Mouse (Mus musculus): Measurements from ENCODE around the gene Mcm6.

- TF ChIP-seq CTCF (IDR thresholded peaks at IDR 0.05; ENCODE audit: extremely low read depth, insufficient read length, insufficient replicate concordance, low read depth, low read length) (no peak), POLR2A (IDR thresholded peaks at IDR 0.05; ENCODE audit: low read depth, low read length) (no peak)
Measured at GRCm38 (mm10) chr1:128284157-128284690, 75.2 kb downstream of the Mcm6 start.

All from small intestine, adult 2 months (tissue).